Mouse (Mus musculus) heart, postnatal 10 days (tissue): ENCODE results near the gene Sirt7. TPM values are rescaled to one million over a fixed set of nuclear protein-coding genes. Genes with fewer than 3 reads are reported as not detected.

Experiments
- DNase-seq, 2 experiments: peaks; one replicate each; pipeline ENCODE4 v3.0.0; 2021
- intact Hi-C: fragments of 180-260 bp; cut with DNase I; formaldehyde crosslinking; loops from one replicate; pipeline ENCODE4 v1.15.1; 2025
- total RNA-seq, 2 experiments: library from RNA; stranded (reverse); gene quantifications; 2 replicates each; pipeline ENCODE4 v1.2.3; 2021

Sirt7 gene
- total RNA-seq, 2 experiments from 2014 or later: 11.9 to 12.5 TPM

GRCm38 (mm10) chr11:120618619-120619535 lies 6.2 kb downstream of the Sirt7 start:
- intact Hi-C loops: no loop called here

GRCm38 (mm10) chr11:120617519-120618112 lies 7.4 kb downstream of the Sirt7 start, which contains the start of gene Pcyt2:
TSS of gene Pcyt2 (minus strand) at chr11:120617936.
- DNase-seq: peak; percentile 91 to 92
- intact Hi-C loops: no loop called here

More at GRCm38 (mm10) chr11:120618619-120619535, 6.2 kb downstream of the Sirt7 start:
- no peak for DNase-seq

GRCm38 (mm10) chr11:120616617-120617294 lies 8.3 kb downstream of the Sirt7 start:
- intact Hi-C loops: no loop called here
- no peak for DNase-seq

- DNase-seq: no peak
- intact Hi-C loops: no loop called here
These were observed 9.3 kb downstream of the Sirt7 start for GRCm38 (mm10) chr11:120615606-120616203.

GRCm38 (mm10) chr11:120615167-120615566 lies 9.9 kb downstream of the Sirt7 start:
- DNase-seq: no peak
- intact Hi-C loops: no loop called here

- intact Hi-C loops: loop anchor here (2.0 to 5.0 kb wide), 3 partner anchors 33 to 122 kb away; partner anchors contain the start of genes Arhgdia and Slc25a10
- DNase-seq: no peak
These were observed 11.1 kb downstream of the Sirt7 start for GRCm38 (mm10) chr11:120613976-120614375.

- intact Hi-C loops: loop anchor here (2.0 to 5.0 kb wide), 3 partner anchors 33 to 121 kb away; partner anchors contain the start of genes Arhgdia and Slc25a10
- DNase-seq: no peak
These were observed 11.5 kb downstream of the Sirt7 start for GRCm38 (mm10) chr11:120613481-120613972.

- DNase-seq: peak; percentile 82 to 87
- intact Hi-C loops: loop anchor here (2.0 to 5.0 kb wide), 3 partner anchors 32 to 120 kb away; partner anchors contain the start of genes Arhgdia and Slc25a10
These were observed 12.3 kb downstream of the Sirt7 start for GRCm38 (mm10) chr11:120612763-120613162.

GRCm38 (mm10) chr11:120610477-120611046 lies 14.5 kb downstream of the Sirt7 start:
- intact Hi-C loops: loop anchor here (5.0 kb wide), 1 partner anchor 118 kb away; the partner anchor contains the start of gene Slc25a10
- DNase-seq: no peak

- peak in 1 of 2 experiments; percentile 32 for DNase-seq
These were observed 15.8 kb downstream of the Sirt7 start for GRCm38 (mm10) chr11:120609250-120609649.

GRCm38 (mm10) chr11:120608241-120609034 lies 16.6 kb downstream of the Sirt7 start, which contains the start of gene Npb:
TSS of gene Npb (plus strand) at chr11:120608477.
- DNase-seq: no peak
- intact Hi-C loops: no loop called here

More at GRCm38 (mm10) chr11:120609250-120609649, 15.8 kb downstream of the Sirt7 start:
- intact Hi-C loops: no loop called here

- intact Hi-C loops: no loop called here
- DNase-seq: no peak
These were observed 18.3 kb downstream of the Sirt7 start for GRCm38 (mm10) chr11:120606764-120607163.

- no peak for DNase-seq
- intact Hi-C loops: no loop called here
These were observed 19.4 kb downstream of the Sirt7 start for GRCm38 (mm10) chr11:120605667-120606066.

GRCm38 (mm10) chr11:120603545-120603944 lies 21.5 kb downstream of the Sirt7 start:
- no peak for DNase-seq
- intact Hi-C loops: no loop called here

GRCm38 (mm10) chr11:120600716-120601115 lies 24.3 kb downstream of the Sirt7 start:
- DNase-seq: no peak
- intact Hi-C loops: no loop called here

GRCm38 (mm10) chr11:120598990-120599549 lies 26.0 kb downstream of the Sirt7 start:
- intact Hi-C loops: loop anchor here (2.0 kb wide), 1 partner anchor 16 kb away; no protein-coding TSS in a partner anchor
- no peak for DNase-seq

GRCm38 (mm10) chr11:120598283-120598989 lies 26.6 kb downstream of the Sirt7 start, which contains the start of the genes Alyref and Anapc11:
TSS of gene Alyref (minus strand) at chr11:120598365.
TSS of gene Anapc11 (plus strand) at chr11:120598421.
- DNase-seq: peak; percentile 96
- intact Hi-C loops: loop anchor here (2.0 kb wide), 1 partner anchor 16 kb away; no protein-coding TSS in a partner anchor
